Mouse (Mus musculus): ENCODE measurements around the gene Ren1.

The Ren1 gene

GRCm38 (mm10) chr1:133377547-133377946, 27.2 kb downstream of the Ren1 start:
- no peak for DNase-seq (ENCODE audit: low spot score in 2 of 2)

- DNase-seq (ENCODE audit: low spot score in 2 of 2), result no peak
These were observed 29.1 kb downstream of the Ren1 start for GRCm38 (mm10) chr1:133379254-133379985.

- no peak for DNase-seq (ENCODE audit: low spot score in 2 of 2)
These were observed 29.6 kb downstream of the Ren1 start for GRCm38 (mm10) chr1:133379986-133380320.

- no peak for DNase-seq (ENCODE audit: low spot score in 2 of 2)
These were observed 30.2 kb downstream of the Ren1 start for GRCm38 (mm10) chr1:133380347-133381065.

GRCm38 (mm10) chr1:133382008-133382407, 31.7 kb downstream of the Ren1 start:
- no peak for DNase-seq (ENCODE audit: low spot score in 2 of 2)

GRCm38 (mm10) chr1:133382552-133383155, 32.3 kb downstream of the Ren1 start:
- DNase-seq (ENCODE audit: low spot score in 2 of 2), result no peak

- DNase-seq (ENCODE audit: low spot score in 2 of 2), result no peak
These were observed 33.0 kb downstream of the Ren1 start for GRCm38 (mm10) chr1:133383157-133383783.

- peak; percentile 49 to 50 for DNase-seq (ENCODE audit: low spot score in 2 of 2)
These were observed 35.2 kb downstream of the Ren1 start for GRCm38 (mm10) chr1:133385506-133385905.

- no peak for DNase-seq (ENCODE audit: low spot score in 2 of 2)
These were observed 35.9 kb downstream of the Ren1 start for GRCm38 (mm10) chr1:133386209-133386608.

- DNase-seq (ENCODE audit: low spot score in 2 of 2), result no peak
These were observed 37.4 kb downstream of the Ren1 start for GRCm38 (mm10) chr1:133387539-133388268.

- no peak for DNase-seq (ENCODE audit: low spot score in 2 of 2)
These were observed 44.4 kb downstream of the Ren1 start for GRCm38 (mm10) chr1:133394702-133395101.

GRCm38 (mm10) chr1:133396693-133397092, 46.4 kb downstream of the Ren1 start:
- no peak for DNase-seq (ENCODE audit: low spot score in 2 of 2)

- no peak for DNase-seq (ENCODE audit: low spot score in 2 of 2)
These were observed 46.8 kb downstream of the Ren1 start for GRCm38 (mm10) chr1:133397094-133397482.

GRCm38 (mm10) chr1:133397483-133398237, 47.4 kb downstream of the Ren1 start:
- no peak for DNase-seq (ENCODE audit: low spot score in 2 of 2)

GRCm38 (mm10) chr1:133400014-133400725, 49.9 kb downstream of the Ren1 start:
- no peak for DNase-seq (ENCODE audit: low spot score in 2 of 2)

GRCm38 (mm10) chr1:133404005-133404404, 53.7 kb downstream of the Ren1 start:
- no peak for DNase-seq (ENCODE audit: low spot score in 2 of 2)

GRCm38 (mm10) chr1:133406614-133407013, 56.3 kb downstream of the Ren1 start:
- no peak for DNase-seq (ENCODE audit: low spot score in 2 of 2)

- no peak for DNase-seq (ENCODE audit: low spot score in 2 of 2)
These were observed 57.1 kb downstream of the Ren1 start for GRCm38 (mm10) chr1:133407436-133407835.

GRCm38 (mm10) chr1:133408321-133408720, 58.0 kb downstream of the Ren1 start:
- no peak for DNase-seq (ENCODE audit: low spot score in 2 of 2)

- no peak for DNase-seq (ENCODE audit: low spot score in 2 of 2)
These were observed 58.7 kb downstream of the Ren1 start for GRCm38 (mm10) chr1:133408880-133409516.
